Mouse (Mus musculus): ENCODE measurements around the gene Dnlz.

- TF ChIP-seq POLR2A (IDR thresholded peaks at IDR 0.05; ENCODE audit: low read depth, low read length) (no peak), CTCF (IDR thresholded peaks at IDR 0.05; ENCODE audit: extremely low read depth, insufficient read depth, insufficient read length, insufficient replicate concordance) (no peak)
Observed at GRCm38 (mm10) chr2:26368572-26368971, 16.7 kb upstream of the Dnlz start.
